Mouse (Mus musculus): ENCODE data around the gene Mgst3.

- no peak for TF ChIP-seq POLR2A (IDR thresholded peaks at IDR 0.05; ENCODE audit: insufficient read depth, low read depth, low read length)
- TF ChIP-seq CTCF (IDR thresholded peaks at IDR 0.05; ENCODE audit: insufficient read depth, low read depth, low read length) = no peak
Observed at GRCm38 (mm10) chr1:167392687-167393086, 954 bp downstream of the Mgst3 start.
